Mouse (Mus musculus) cerebellum, adult 2 months (tissue): ENCODE measurements at regions not wholly inside any gene's neighbourhood (a gene's known extent, or its start where the extent isn't known, plus 50 kb on each side); places are given as distances from the start of the nearest gene placed in this dataset.

ENCODE experiments used
- CTCF ChIP-seq: fragments of 200-500 bp; IDR thresholded peaks from 2 replicates; pipeline ENCODE4 v1.5.1; 2011; ENCODE audit warnings: low read depth, mild to moderate bottlenecking, control low read depth, low read length, moderate library complexity, borderline replicate concordance; ENCODE audit not compliant: insufficient read depth
- POLR2A ChIP-seq: fragments of 200-500 bp; IDR thresholded peaks from 2 replicates; pipeline ENCODE4 v1.6.1; 2011; ENCODE audit warnings: low read length, control low read depth, borderline replicate concordance; ENCODE audit not compliant: insufficient read depth

GRCm38 (mm10) chr1:80131354-80131753, 86.9 kb downstream of the Fam124b start:
- TF ChIP-seq CTCF: no peak
- TF ChIP-seq POLR2A: no peak
